Mouse (Mus musculus) limb, embryonic 11.5 days (tissue): ENCODE measurements around the gene Tcf7. TPM values are rescaled to one million over a fixed set of nuclear protein-coding genes. Genes with fewer than 3 reads are reported as not detected.

Source experiments
- ATAC-seq: fragments of 200-750 bp; cut with Nextera tagmentation; 2 replicates; pipeline ENCODE4 v1.8.0; 2017; ENCODE audit warnings: low read depth; ENCODE audit not compliant: insufficient number of reproducible peaks, low FRiP score, low TSS enrichment
- DNase-seq: peaks from one replicate; pipeline ENCODE4 v3.0.0-alpha.2; 2015; ENCODE audit warnings: low spot score
- H3K27ac ChIP-seq: fragments of 300-500 bp; sonication (generic); replicated peaks from 2 replicates; pipeline ENCODE4 v1.5.1; 2014; ENCODE audit warnings: low read depth, mild to moderate bottlenecking, low read length
- H3K27me3 ChIP-seq: fragments of 300-500 bp; sonication (generic); 2 replicates; pipeline ENCODE4 v1.6.1; 2014; ENCODE audit warnings: mild to moderate bottlenecking, low read length, mixed read lengths; ENCODE audit not compliant: control insufficient read depth, insufficient read depth
- H3K36me3 ChIP-seq: fragments of 300-500 bp; sonication (generic); 2 replicates; pipeline ENCODE4 v1.6.1; 2014; ENCODE audit warnings: mild to moderate bottlenecking, low read length, moderate library complexity, mixed read lengths; ENCODE audit not compliant: control insufficient read depth, insufficient read depth
- H3K4me1 ChIP-seq: fragments of 300-500 bp; sonication (generic); 2 replicates; pipeline ENCODE4 v1.6.1; 2014; ENCODE audit warnings: low read length, mixed read lengths; ENCODE audit not compliant: control insufficient read depth, insufficient read depth
- H3K4me2 ChIP-seq: fragments of 300-500 bp; sonication (generic); 2 replicates; pipeline ENCODE4 v1.6.1; 2014; ENCODE audit warnings: low read depth, mild to moderate bottlenecking, moderate library complexity; ENCODE audit not compliant: severe bottlenecking
- H3K4me3 ChIP-seq: fragments of 300-500 bp; sonication (generic); 2 replicates; pipeline ENCODE4 v1.5.1; 2014; ENCODE audit warnings: low read depth, low read length
- H3K9ac ChIP-seq: fragments of 300-500 bp; sonication (generic); 2 replicates; pipeline ENCODE4 v1.6.1; 2014; ENCODE audit warnings: mild to moderate bottlenecking, low read length
- H3K9me3 ChIP-seq: fragments of 300-500 bp; sonication (generic); 2 replicates; pipeline ENCODE4 v1.6.1; 2016; ENCODE audit warnings: low read length; ENCODE audit not compliant: control insufficient read depth
- WGBS: fragments of 180-500 bp; shearing (Covaris S2); extraction: QIAGEN DNeasy Blood & Tissue Kit; methylation state at CpG from one replicate; pipeline ENCODE4 v1.1.7; 2014; 5-methylcytosine and 5-hydroxymethylcytosine counted together
- polyA plus RNA-seq: library from polyadenylated mRNA; unstranded; fragments of >200 nt; fragmentation: Nextera tagmentation; extraction: Ambion mirVana; gene quantifications from 2 replicates; pipeline ENCODE4 v1.2.1, GENCODE M21; 2014

The Tcf7 gene
- polyA plus RNA-seq, 1 experiment from 2014 or later: 19.4 TPM

DNA sequence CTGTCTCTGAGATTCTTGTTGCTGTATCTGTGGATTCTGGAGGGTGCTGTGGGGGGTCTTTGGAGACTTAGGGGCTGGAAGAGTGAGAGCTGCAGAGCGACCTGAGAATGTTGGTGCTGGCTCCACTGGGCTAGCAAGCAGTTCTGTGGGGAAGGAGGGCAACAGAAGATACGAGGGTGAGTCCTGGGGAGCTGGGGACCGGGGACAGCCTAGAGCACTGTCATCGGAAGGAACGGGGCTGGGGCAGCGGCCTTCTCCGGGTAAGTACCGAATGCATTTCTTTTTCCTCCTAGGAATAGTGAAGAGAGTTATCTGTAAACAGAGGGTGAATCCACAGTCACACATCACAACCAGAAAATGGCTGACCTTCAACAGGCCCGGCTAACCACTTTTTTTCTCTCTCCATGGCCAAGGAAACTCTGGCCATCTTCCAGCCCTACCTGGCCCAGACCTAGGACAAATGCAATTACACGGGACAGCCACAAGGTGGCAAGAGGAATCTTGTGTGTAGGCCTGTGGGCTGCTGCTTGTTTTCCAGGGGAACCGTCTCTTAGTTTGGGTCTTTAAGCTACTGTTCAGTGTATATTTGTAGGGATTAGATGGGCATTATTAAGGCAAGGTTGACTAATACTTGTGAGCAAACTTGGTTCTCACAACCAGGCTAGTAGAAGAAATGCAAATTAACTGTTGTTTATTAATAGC, 29.0 kb downstream of the Tcf7 start:
- Histone ChIP-seq H3K27ac (no peak overlapping the region), H3K36me3 (no peaks in the 10 kb centered on the region; the same call in 1 of the 2 replicates), H3K9me3 (no peaks in the 10 kb centered on the region), H3K9ac (no peak overlapping the region), H3K4me2 (no peak overlapping the region), H3K4me1 (no peaks in the 10 kb centered on the region), H3K4me3 (no peak overlapping the region), H3K27me3 (no peaks in the 10 kb centered on the region)
- no peak for ATAC-seq
- peak; percentile 67 for DNase-seq
- 75% methylated on average over 11 of the region's 11 CpGs for WGBS

DNA sequence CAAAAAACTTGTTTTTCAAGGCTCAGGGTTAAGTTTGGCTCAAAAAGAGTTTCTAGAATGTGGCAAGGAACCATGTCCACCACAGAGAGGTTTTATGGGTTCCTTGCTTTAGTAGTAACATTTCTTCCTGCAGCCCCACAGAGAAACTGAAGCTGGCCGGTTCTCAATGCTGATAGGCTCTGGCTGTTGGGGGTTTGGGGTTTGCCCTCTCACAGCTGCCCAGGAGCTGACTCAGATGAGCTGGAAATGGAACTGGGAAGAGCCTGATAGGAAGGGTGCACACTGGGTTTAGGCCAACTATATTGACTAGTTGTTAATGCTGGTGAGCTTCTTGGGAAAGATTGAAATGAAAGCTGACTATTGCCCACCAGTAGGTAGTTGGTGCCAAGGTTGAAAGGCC, 30.1 kb downstream of the Tcf7 start:
- ATAC-seq (no peak), DNase-seq (no peak)
- Histone ChIP-seq H3K27me3 (no peaks in the 10 kb centered on the region), H3K9me3 (no peaks in the 10 kb centered on the region), H3K4me2 (no peak overlapping the region), H3K4me3 (no peak overlapping the region), H3K4me1 (no peaks in the 10 kb centered on the region), H3K36me3 (no peaks in the 10 kb centered on the region; the same call in 1 of the 2 replicates), H3K9ac (no peak overlapping the region), H3K27ac (no peak overlapping the region)
- 85% methylated on average over 1 of the region's 1 CpGs for whole genome bisulfite sequencing

DNA sequence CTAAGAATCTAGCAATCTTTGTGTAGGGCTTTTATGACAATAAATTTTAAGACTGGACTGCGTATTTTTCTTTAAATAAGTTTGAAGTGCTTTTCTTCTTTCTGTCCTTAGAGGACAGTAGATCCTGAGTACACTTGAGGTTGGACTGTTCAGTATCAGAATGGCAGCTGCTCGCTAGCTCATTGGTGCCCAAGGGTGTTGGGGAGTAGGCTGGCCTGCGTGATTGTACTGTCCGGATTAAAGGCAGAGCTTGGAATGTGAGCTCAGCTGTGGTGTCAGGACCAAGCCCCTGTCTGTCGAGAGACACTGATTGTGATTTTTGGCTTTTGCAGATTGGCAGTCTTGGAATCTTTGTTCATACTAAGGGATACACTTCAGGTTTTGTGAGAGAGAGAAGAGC, 31.0 kb downstream of the Tcf7 start:
- ATAC-seq (no peak), DNase-seq (no peak)
- Histone ChIP-seq H3K36me3 (no peaks in the 10 kb centered on the region; the same call in 1 of the 2 replicates), H3K4me1 (no peaks in the 10 kb centered on the region), H3K27me3 (no peaks in the 10 kb centered on the region), H3K27ac (no peak overlapping the region), H3K4me3 (no peak overlapping the region), H3K9me3 (no peaks in the 10 kb centered on the region), H3K9ac (no peak overlapping the region), H3K4me2 (no peak overlapping the region)
- WGBS: 80% methylated on average over 5 of the region's 5 CpGs

DNA sequence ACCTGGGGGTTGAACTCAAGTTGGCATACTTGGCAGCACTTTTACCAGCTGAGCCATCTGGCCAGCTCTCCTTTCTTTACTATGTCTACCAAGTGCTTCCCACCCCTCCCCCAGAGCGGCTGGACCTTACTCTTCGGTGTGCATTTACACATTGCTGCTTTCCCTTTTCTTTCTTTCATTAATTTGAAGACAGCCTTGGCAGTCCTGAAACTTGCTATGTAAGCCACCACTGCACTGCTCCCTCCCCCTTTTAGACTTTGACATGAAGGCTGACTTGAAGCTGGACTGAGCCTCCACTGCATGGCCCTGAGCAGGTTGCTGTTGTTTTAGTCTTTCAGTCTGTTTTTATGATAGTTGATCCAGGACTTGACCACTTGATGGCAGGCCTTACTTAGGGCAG, 33.4 kb downstream of the Tcf7 start:
- H3K4me3 ChIP-seq: no peak overlapping the region
- DNase-seq (no peak), ATAC-seq (no peak)
- 96% methylated on average over 2 of the region's 2 CpGs for WGBS
- H3K27me3 ChIP-seq: no peaks in the 10 kb centered on the region
- H3K27ac ChIP-seq: no peak overlapping the region
- H3K4me1 ChIP-seq: no peaks in the 10 kb centered on the region
- H3K4me2 ChIP-seq: no peak overlapping the region
- no peak overlapping the region for H3K9ac ChIP-seq
- no peaks in the 10 kb centered on the region for H3K9me3 ChIP-seq
- H3K36me3 ChIP-seq: no peaks in the 10 kb centered on the region

DNA sequence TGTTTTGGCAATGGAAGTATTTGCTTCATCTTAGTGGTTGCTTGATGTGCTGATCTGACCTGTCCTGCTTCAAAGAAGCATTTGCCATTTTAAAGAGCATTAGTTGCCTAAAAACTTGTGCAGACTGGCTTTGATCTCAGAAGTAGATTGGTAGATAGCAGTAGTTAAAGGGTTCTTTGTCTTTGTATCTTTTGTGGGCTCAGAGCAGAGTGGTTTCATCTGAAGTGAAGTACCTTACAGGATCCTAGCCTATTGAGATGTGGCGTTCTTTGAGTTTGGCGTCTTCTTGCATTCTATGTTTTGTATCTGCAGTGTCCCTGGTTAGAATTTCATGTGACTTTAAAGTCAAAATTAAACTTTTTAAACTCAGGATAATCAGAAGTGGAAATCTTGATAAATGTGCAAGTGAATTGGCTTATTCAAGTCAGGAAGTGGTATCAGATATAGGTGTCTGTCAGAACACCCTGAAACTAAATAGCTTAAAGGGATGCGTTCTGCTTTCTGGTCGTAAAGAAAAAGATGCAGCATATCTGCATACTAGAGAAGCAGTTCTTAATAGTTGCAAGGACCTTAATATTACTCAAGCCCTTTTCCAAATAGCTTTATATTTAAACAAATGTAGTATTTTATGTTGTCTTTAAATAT, 41.8 kb downstream of the Tcf7 start:
- 94% methylated on average over 4 of the region's 4 CpGs for WGBS
- Histone ChIP-seq H3K4me3 (no peak overlapping the region), H3K27ac (no peak overlapping the region), H3K9ac (no peak overlapping the region), H3K27me3 (no peaks in the 10 kb centered on the region), H3K9me3 (no peaks in the 10 kb centered on the region), H3K4me1 (no peaks in the 10 kb centered on the region), H3K4me2 (no peak overlapping the region), H3K36me3 (peaks cover 7% of the 10 kb centered on the region)
- no peak for DNase-seq
- no peak for ATAC-seq

DNA sequence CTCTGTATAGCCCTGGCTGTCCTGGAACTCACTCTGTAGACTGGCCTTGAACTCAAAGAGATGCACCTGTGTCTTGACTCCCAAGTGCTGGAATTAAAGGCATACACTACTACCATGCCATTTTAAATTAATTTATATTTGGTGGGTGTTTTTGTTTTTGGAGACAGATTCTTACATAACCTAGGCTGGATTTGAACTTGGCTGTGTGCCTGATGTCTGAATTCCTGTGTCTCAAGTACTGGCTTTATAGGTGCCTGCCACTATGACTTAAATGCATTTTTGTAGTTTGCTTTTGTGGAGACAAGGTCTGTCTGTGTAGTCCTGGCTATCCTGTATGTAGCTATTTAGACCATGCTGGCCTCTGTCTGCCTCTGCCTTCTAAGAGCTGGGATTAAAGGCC, 48.3 kb downstream of the Tcf7 start:
- peaks cover 7% of the 10 kb centered on the region for H3K36me3 ChIP-seq
- H3K27me3 ChIP-seq: no peaks in the 10 kb centered on the region
- H3K9ac ChIP-seq: no peak overlapping the region
- H3K4me3 ChIP-seq: no peak overlapping the region
- ATAC-seq (no peak), DNase-seq (no peak)
- H3K27ac ChIP-seq: no peak overlapping the region
- 0 out of 2 replicates have a peak, but pooled peaks cover 2% of the 10 kb centered on the region for H3K4me1 ChIP-seq
- no peaks in the 10 kb centered on the region for H3K9me3 ChIP-seq
- H3K4me2 ChIP-seq: no peak overlapping the region

DNA sequence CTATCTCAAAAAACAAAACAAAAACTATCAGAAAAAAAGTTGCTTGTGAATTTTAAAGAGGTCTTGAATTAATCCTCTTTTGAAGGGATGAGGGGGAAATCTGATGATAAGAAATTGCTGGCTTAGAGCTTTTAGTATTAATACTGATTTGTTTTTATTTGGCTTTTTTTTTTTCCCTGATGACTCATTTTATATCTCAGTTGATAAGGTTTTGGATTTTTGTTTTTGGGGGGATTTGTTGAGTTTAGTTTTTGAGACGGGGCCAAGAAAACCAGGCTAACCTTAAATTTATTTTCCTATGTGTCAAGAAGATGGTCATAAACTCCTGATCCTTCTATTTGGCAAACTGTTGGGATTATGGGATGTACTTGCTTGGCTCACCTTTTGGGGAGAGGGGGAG, 48.9 kb downstream of the Tcf7 start:
- no peak for DNase-seq
- H3K4me1 ChIP-seq: 0 out of 2 replicates have a peak, but pooled peaks cover 2% of the 10 kb centered on the region
- H3K9ac ChIP-seq: no peak overlapping the region
- no peaks in the 10 kb centered on the region for H3K27me3 ChIP-seq
- peaks cover 7% of the 10 kb centered on the region for H3K36me3 ChIP-seq
- no peak overlapping the region for H3K27ac ChIP-seq
- WGBS: 89% methylated on average over 1 of the region's 1 CpGs
- H3K4me2 ChIP-seq: peak overlapping the region; percentile 50; the same call in 1 of the 2 replicates
- H3K4me3 ChIP-seq: no peak overlapping the region
- no peak for ATAC-seq
- H3K9me3 ChIP-seq: no peaks in the 10 kb centered on the region

DNA sequence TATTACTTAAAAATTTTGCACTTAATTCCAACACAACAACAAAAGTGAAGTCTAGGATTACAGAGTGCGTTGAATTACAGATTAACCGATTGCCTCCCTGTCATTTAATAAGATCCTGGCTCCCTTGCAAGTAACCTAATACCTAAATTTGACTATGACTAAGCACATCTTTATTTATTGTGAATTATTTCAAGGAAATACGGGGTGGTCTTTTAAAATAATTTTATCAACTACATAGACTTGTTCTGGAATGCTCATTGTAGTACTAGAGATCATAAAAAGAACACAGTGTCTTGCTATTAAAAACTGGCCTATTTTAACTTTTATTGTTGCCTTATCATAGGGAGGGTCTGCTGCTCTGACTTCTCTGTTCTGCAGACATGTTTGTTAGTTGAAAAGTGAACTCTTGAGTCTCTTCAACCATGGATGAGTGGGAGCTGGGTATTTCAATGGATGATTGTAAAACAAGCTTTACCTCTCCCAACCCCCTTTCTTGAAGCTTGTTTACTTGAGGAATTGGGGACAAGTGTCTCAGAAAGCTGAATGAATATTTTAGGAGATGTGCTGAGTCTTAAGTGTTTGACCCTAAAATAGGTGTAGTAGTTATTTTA, 49.7 kb downstream of the Tcf7 start:
- Histone ChIP-seq H3K27ac (no peak overlapping the region), H3K4me2 (peak overlapping the region; percentile 50), H3K27me3 (no peaks in the 10 kb centered on the region), H3K4me3 (peak overlapping the region; percentile 82), H3K9me3 (no peaks in the 10 kb centered on the region), H3K9ac (no peak overlapping the region), H3K36me3 (peaks cover 7% of the 10 kb centered on the region), H3K4me1 (0 out of 2 replicates have a peak, but pooled peaks cover 2% of the 10 kb centered on the region)
- ATAC-seq (no peak), DNase-seq (no peak)
- 33% methylated on average over 3 of the region's 3 CpGs for WGBS
